Mouse (Mus musculus) C2C12 (cell line): ENCODE results near the gene Tnks2.

Experiments used
- CEBPB ChIP-seq: IDR thresholded peaks from one replicate; pipeline ENCODE4 v1.6.1; 2011; ENCODE audit warnings: low read depth, mild to moderate bottlenecking, control low read depth, moderate library complexity
- CTCF ChIP-seq: IDR thresholded peaks from one replicate; pipeline ENCODE4 v1.5.1; 2011; ENCODE audit not compliant: control insufficient read depth, insufficient read depth, insufficient read length
- FOSL1 ChIP-seq: IDR thresholded peaks from one replicate; pipeline ENCODE4 v1.8.0; 2011; ENCODE audit warnings: mild to moderate bottlenecking, low read length; ENCODE audit not compliant: poor library complexity, insufficient read depth, severe bottlenecking
- MAX ChIP-seq: IDR thresholded peaks from one replicate; pipeline ENCODE4 v1.6.1; 2011; ENCODE audit warnings: mild to moderate bottlenecking, control low read depth
- MYOD1 ChIP-seq: IDR thresholded peaks from one replicate; pipeline ENCODE4 v1.6.1; 2011; ENCODE audit warnings: low read depth; ENCODE audit not compliant: control insufficient read depth, insufficient read length
- MYOG ChIP-seq: IDR thresholded peaks from one replicate; pipeline ENCODE4 v1.6.1; 2011; ENCODE audit not compliant: control insufficient read depth, insufficient read length; ENCODE audit errors: extremely low read depth

GRCm38 (mm10) chr19:36878743-36879495 is 44.9 kb downstream of the Tnks2 start:
- TF ChIP-seq CTCF (no peak), CEBPB (no peak), MAX (no peak), MYOG (no peak), FOSL1 (no peak), MYOD1 (no peak)
